Mouse (Mus musculus) spleen, postnatal 4 days (tissue): ENCODE measurements around the gene Neil3.

Experiments used
- DNase-seq, 2 experiments: peaks; one replicate each; pipeline ENCODE4 v3.0.0; 2022; ENCODE audit warnings: low spot score in 2 of 2

Neil3 gene

GRCm38 (mm10) chr8:53638495-53639171 is at the start of gene Neil3:
Gene Neil3, minus strand, starts transcription at chr8:53639065.
- peak; percentile 93 to 95 for DNase-seq

GRCm38 (mm10) chr8:53680846-53681245 is 42.0 kb upstream of the Neil3 start:
- no peak for DNase-seq

GRCm38 (mm10) chr8:53663946-53664345 is 25.1 kb upstream of the Neil3 start:
- peak; percentile 50 to 81 for DNase-seq

- DNase-seq = no peak
Measured at GRCm38 (mm10) chr8:53661436-53661835, 22.6 kb upstream of the Neil3 start.

- no peak for DNase-seq
Measured at GRCm38 (mm10) chr8:53630618-53631017, 8.2 kb downstream of the Neil3 start.

GRCm38 (mm10) chr8:53628864-53629415 is 9.9 kb downstream of the Neil3 start:
- DNase-seq = no peak

- no peak for DNase-seq
Measured at GRCm38 (mm10) chr8:53623425-53623824, 15.4 kb downstream of the Neil3 start.

GRCm38 (mm10) chr8:53619196-53619595 is 19.7 kb downstream of the Neil3 start:
- DNase-seq = no peak

GRCm38 (mm10) chr8:53614288-53614646 is 24.6 kb downstream of the Neil3 start:
- DNase-seq = no peak

GRCm38 (mm10) chr8:53613577-53614287 is 25.1 kb downstream of the Neil3 start:
- no peak for DNase-seq

- no peak for DNase-seq
Measured at GRCm38 (mm10) chr8:53612297-53612696, 26.6 kb downstream of the Neil3 start.

GRCm38 (mm10) chr8:53607040-53607439 is 31.8 kb downstream of the Neil3 start:
- DNase-seq = no peak

- DNase-seq = no peak
Measured at GRCm38 (mm10) chr8:53604906-53605305, 34.0 kb downstream of the Neil3 start.

- no peak for DNase-seq
Measured at GRCm38 (mm10) chr8:53603672-53604071, 35.2 kb downstream of the Neil3 start.

- no peak for DNase-seq
Measured at GRCm38 (mm10) chr8:53600826-53601225, 38.0 kb downstream of the Neil3 start.

- DNase-seq = no peak
Measured at GRCm38 (mm10) chr8:53600025-53600811, 38.6 kb downstream of the Neil3 start.

GRCm38 (mm10) chr8:53598101-53598500 is 40.8 kb downstream of the Neil3 start:
- no peak for DNase-seq

GRCm38 (mm10) chr8:53591777-53592176 is 47.1 kb downstream of the Neil3 start:
- DNase-seq = no peak

- DNase-seq = no peak
Measured at GRCm38 (mm10) chr8:53573600-53573999, 65.3 kb downstream of the Neil3 start.

- DNase-seq = no peak
Measured at GRCm38 (mm10) chr8:53566223-53566622, 72.6 kb downstream of the Neil3 start.

- no peak for DNase-seq
Measured at GRCm38 (mm10) chr8:53562441-53563040, 76.3 kb downstream of the Neil3 start.

- no peak for DNase-seq
Measured at GRCm38 (mm10) chr8:53539585-53539984, 99.3 kb downstream of the Neil3 start.
